Mouse (Mus musculus) embryonic facial prominence, embryonic 14.5 days (tissue): Measurements from ENCODE around the gene Gm10662. TPM values are rescaled to one million over a fixed set of nuclear protein-coding genes. Genes with fewer than 3 reads are reported as not detected.
"Not testable (repeated sequence)": the region's sequence is repeated elsewhere in the genome, so short reads cannot be mapped to it uniquely, and the experiment has no call there.

ENCODE experiments used
- ATAC-seq: fragments of 200-750 bp; cut with Nextera tagmentation; 2 replicates; pipeline ENCODE4 v1.8.0; 2017; ENCODE audit warnings: low read depth, moderate number of reproducible peaks, moderate TSS enrichment
- DNase-seq: peaks from one replicate; pipeline ENCODE4 v3.0.0-alpha.2; 2015; ENCODE audit warnings: low spot score
- H3K27ac ChIP-seq: fragments of 300-500 bp; sonication (generic); replicated peaks from 2 replicates; pipeline ENCODE4 v1.5.1; 2014; ENCODE audit warnings: low read depth, mild to moderate bottlenecking, low read length, moderate library complexity
- H3K27me3 ChIP-seq: fragments of 300-500 bp; sonication (generic); replicated peaks from 2 replicates; pipeline ENCODE4 v1.6.1; 2014; ENCODE audit warnings: low read length; ENCODE audit not compliant: control insufficient read depth, insufficient read depth
- H3K36me3 ChIP-seq: fragments of 300-500 bp; sonication (generic); 2 replicates; pipeline ENCODE4 v1.6.1; 2014; ENCODE audit warnings: low read length, mixed read lengths; ENCODE audit not compliant: control insufficient read depth, insufficient read depth
- H3K4me1 ChIP-seq: fragments of 300-500 bp; sonication (generic); 2 replicates; pipeline ENCODE4 v1.6.1; 2014; ENCODE audit warnings: antibody characterized with exemption, low read length; ENCODE audit not compliant: control insufficient read depth, insufficient read depth
- H3K4me2 ChIP-seq: fragments of 300-500 bp; sonication (generic); 2 replicates; pipeline ENCODE4 v1.6.1; 2014; ENCODE audit warnings: low read depth, mild to moderate bottlenecking, low read length, moderate library complexity, mixed read lengths
- H3K4me3 ChIP-seq: fragments of 300-500 bp; sonication (generic); 2 replicates; pipeline ENCODE4 v1.5.1; 2014; ENCODE audit warnings: low read depth, mild to moderate bottlenecking, low read length
- H3K9ac ChIP-seq: fragments of 300-500 bp; sonication (generic); 2 replicates; pipeline ENCODE4 v1.6.1; 2014; ENCODE audit warnings: low read depth, mild to moderate bottlenecking, low read length, moderate library complexity, mixed read lengths
- H3K9me3 ChIP-seq: fragments of 300-500 bp; sonication (generic); 2 replicates; pipeline ENCODE4 v1.6.1; 2016; ENCODE audit warnings: low read length; ENCODE audit not compliant: control insufficient read depth
- WGBS: fragments of 180-500 bp; shearing (Covaris S2); extraction: QIAGEN DNeasy Blood & Tissue Kit; methylation state at CpG from one replicate; pipeline ENCODE4 v1.1.7; 2014; 5-methylcytosine and 5-hydroxymethylcytosine counted together
- polyA plus RNA-seq: library from polyadenylated mRNA; unstranded; fragments of >200 nt; fragmentation: Nextera tagmentation; extraction: Ambion mirVana; gene quantifications from 2 replicates; pipeline ENCODE4 v1.2.1, GENCODE M21; 2014

Gene Gm10662
- polyA plus RNA-seq: not detected in 2 replicates

DNA sequence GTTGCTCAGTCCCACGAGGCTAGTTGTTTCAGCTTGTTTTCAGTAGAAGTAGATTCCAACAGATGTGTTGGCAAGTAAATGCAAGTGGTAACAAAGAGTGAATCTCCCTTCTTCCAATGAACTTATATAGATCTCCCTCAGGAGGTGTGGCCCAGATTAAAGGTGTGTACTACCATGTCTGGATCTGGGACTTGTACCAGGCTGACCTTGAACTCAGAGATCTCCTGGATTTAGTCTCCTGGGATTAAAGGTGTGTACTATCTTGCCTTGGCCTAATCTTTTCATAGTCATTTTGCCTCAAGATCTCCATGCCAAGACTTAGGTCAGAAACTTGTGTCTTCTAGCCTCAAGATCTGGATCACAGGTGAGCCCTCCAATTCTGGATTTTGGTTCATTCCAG, at the start of gene Gm10662:
TSS of gene Gm10662 (minus strand) at position 101 of the 400 bp plus-strand sequence.
- ATAC-seq, H3K4me2 ChIP-seq, H3K9me3 ChIP-seq, H3K27ac ChIP-seq, H3K4me1 ChIP-seq, DNase-seq, H3K27me3 ChIP-seq, H3K4me3 ChIP-seq, H3K9ac ChIP-seq, H3K36me3 ChIP-seq: not testable (repeated sequence)
- WGBS: no CpG with 5 or more reads among the region's 1 CpGs

DNA sequence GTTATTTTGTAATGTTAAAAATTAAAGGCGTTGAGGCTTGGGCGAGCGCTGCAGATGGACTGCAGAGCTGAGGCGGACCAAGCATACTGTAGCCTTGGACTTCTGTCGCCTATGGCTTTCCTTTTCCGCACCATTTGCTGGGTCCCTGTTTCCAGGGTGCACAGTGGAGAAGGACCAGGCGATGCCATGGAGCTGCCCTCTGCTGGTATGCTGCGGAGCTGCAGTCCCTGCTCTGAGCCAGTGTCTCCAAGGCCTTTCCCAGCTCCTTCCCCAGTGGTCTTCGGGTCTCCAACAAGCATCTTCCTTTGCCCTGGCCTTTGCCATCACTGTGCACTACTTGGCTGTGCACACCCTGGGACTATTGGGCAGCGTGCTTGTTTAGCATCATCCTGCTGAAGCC, 19.2 kb upstream of the Gm10662 start:
- H3K4me2 ChIP-seq, H3K27me3 ChIP-seq, H3K9me3 ChIP-seq, ATAC-seq, H3K9ac ChIP-seq, H3K4me3 ChIP-seq, DNase-seq, H3K27ac ChIP-seq, H3K36me3 ChIP-seq, H3K4me1 ChIP-seq: not testable (repeated sequence)
- WGBS: 89% methylated on average over 10 of the region's 10 CpGs

Other genes starting within 250 kb of the Gm10662 start
- gene Gm4214, start 159.8 kb downstream of the Gm10662 start, polyA plus RNA-seq: not detected in 2 replicates
- not detected in 2 replicates for gene Gm4216, start 124.6 kb downstream of the Gm10662 start, polyA plus RNA-seq
- gene Vmn1r163, start 88.9 kb downstream of the Gm10662 start, polyA plus RNA-seq: not detected in 2 replicates
- not detected in 2 replicates for gene Gm8720, start 77.0 kb downstream of the Gm10662 start, polyA plus RNA-seq
- not detected in 2 replicates for gene Vmn1r165, start 72.9 kb upstream of the Gm10662 start, polyA plus RNA-seq
- gene Vmn1r166, start 107.2 kb upstream of the Gm10662 start, polyA plus RNA-seq: not detected in 2 replicates
- gene Gm6902, start 134.4 kb upstream of the Gm10662 start, polyA plus RNA-seq: not detected in 2 replicates
- not detected in 2 replicates for gene Nlrp4e, start 156.7 kb upstream of the Gm10662 start, polyA plus RNA-seq
- gene Nlrp5, start 241.4 kb upstream of the Gm10662 start, polyA plus RNA-seq: 0.10 and 0.16 TPM in 2 replicates